Comparison of ENCODE assay signal across 8 mouse cellular contexts in the genomic region with DNA sequence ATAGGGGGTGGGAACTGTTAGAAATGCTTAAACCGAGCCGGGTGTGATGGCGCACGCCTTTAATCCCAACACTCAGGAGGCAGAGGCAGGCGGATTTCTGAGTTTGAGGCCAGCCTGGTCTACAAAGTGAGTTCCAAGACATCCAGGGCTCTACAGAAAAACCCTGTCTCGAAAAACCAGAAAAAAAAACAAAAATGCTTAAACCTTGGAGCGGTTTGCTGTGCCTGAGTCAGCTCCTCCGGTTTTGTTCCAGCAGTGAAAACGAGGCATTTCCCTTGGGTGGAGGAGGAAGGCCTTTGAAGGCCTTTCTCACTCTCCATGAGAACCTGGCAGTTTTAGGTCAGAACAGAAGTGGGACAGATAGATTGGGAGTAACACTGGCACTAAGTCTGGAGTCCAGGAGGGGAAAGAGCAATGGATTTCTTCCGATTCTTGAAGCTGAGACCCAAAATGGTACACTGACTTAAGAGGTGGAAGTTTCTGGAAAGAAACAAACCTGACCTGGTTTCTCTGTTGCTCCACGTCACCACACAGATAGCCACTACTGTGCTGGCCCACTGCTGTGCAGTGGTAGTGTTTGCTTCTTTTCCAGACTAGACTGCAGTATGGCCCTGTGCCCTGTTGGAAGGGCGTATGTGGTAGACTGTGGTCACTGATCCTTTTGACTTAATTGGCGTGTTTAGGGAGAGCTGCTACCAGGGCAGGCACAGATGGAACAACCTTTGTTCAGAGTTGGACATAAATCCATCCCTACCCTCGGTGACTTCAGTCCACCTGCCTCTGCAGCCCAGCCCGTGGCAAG. TPM values are rescaled to one million over a fixed set of nuclear protein-coding genes. Genes with fewer than 3 reads are reported as not detected.
DNase-seq lines count a peak whose midpoint lies in the region; ATAC-seq and TF ChIP-seq lines count a peak whose summit lies in the region.

No protein-coding gene starts in this region.

- 63% methylated on average over 15 of the region's 15 CpGs for WGBS in forebrain, embryonic 13.5 days
- 59% methylated on average over 15 of the region's 15 CpGs for WGBS in intestine, postnatal 0 days
- WGBS in neural tube, embryonic 13.5 days, result 56% methylated on average over 15 of the region's 15 CpGs

- TF ChIP-seq EP300 in ES-Bruce4 (IDR thresholded peaks at IDR 0.05; ENCODE audit: insufficient read depth, low read depth, low read length), result no peak

- H3K27me3 ChIP-seq in ES-Bruce4 (ENCODE audit: control insufficient read depth, insufficient read depth, low read length, poor library complexity, severe bottlenecking), result no peaks in the 10 kb centered on the region
- H3K27me3 ChIP-seq in forebrain, embryonic 13.5 days, result no peaks in the 10 kb centered on the region
- H3K27me3 ChIP-seq in intestine, postnatal 0 days (replicated peaks; ENCODE audit: control insufficient read depth, insufficient read depth, low read length), result no peaks in the 10 kb centered on the region
- no peaks in the 10 kb centered on the region for H3K27me3 ChIP-seq in neural tube, embryonic 13.5 days

- H3K4me1 ChIP-seq in ES-Bruce4 (ENCODE audit: control insufficient read depth, insufficient read depth, low read length), result peaks cover 7% of the 10 kb centered on the region
- H3K4me1 ChIP-seq in forebrain, embryonic 13.5 days, result peaks cover 56% of the 10 kb centered on the region
- peaks cover 15% of the 10 kb centered on the region; the same call in 1 of the 2 replicates for H3K4me1 ChIP-seq in intestine, postnatal 0 days (replicated peaks; ENCODE audit: control insufficient read depth, insufficient read depth, low read length)
- peaks cover 60% of the 10 kb centered on the region for H3K4me1 ChIP-seq in neural tube, embryonic 13.5 days (replicated peaks)

- ATAC-seq in forebrain, embryonic 13.5 days, result no peak
- no peak for ATAC-seq in intestine, postnatal 0 days
- ATAC-seq in neural tube, embryonic 13.5 days (ENCODE audit: low read depth), result no peak

- peak overlapping the region; percentile 94 for H3K4me3 ChIP-seq in gastrocnemius, adult 2 months
- H3K4me3 ChIP-seq in ES-Bruce4 (ENCODE audit: low read depth, low read length), result peak overlapping the region; percentile 86
- peak overlapping the region; percentile 90 for H3K4me3 ChIP-seq in forebrain, embryonic 13.5 days
- peak overlapping the region; percentile 80 for H3K4me3 ChIP-seq in intestine, postnatal 0 days (ENCODE audit: low read depth, low read length)
- H3K4me3 ChIP-seq in neural tube, embryonic 13.5 days, result peak overlapping the region; percentile 74

- TF ChIP-seq POLR2A in ES-Bruce4 (IDR thresholded peaks at IDR 0.05; ENCODE audit: insufficient read depth, low read length), result no peak

- DNase-seq in gastrocnemius, adult 2 months, result peak; percentile 62
- DNase-seq in gastrocnemius, adult 18-20 months (ENCODE audit: low spot score), result no peak
- DNase-seq in embryo, embryonic 11 days, result no peak
- no peak for DNase-seq in lung, postnatal 10 days

- no peaks in the 10 kb centered on the region for H3K9me3 ChIP-seq in ES-Bruce4 (replicated peaks; ENCODE audit: control insufficient read depth, insufficient read depth, low read length, poor library complexity, severe bottlenecking)
- H3K9me3 ChIP-seq in forebrain, embryonic 13.5 days (replicated peaks), result no peaks in the 10 kb centered on the region
- no peaks in the 10 kb centered on the region for H3K9me3 ChIP-seq in intestine, postnatal 0 days (ENCODE audit: control insufficient read depth)
- H3K9me3 ChIP-seq in neural tube, embryonic 13.5 days, result no peaks in the 10 kb centered on the region

- H3K27ac ChIP-seq in gastrocnemius, adult 2 months, result peak overlapping the region; percentile 98
- H3K27ac ChIP-seq in ES-Bruce4 (ENCODE audit: insufficient read depth, low read length), result peak overlapping the region; percentile 31; the same call in 1 of the 2 replicates
- peak overlapping the region; percentile 78 for H3K27ac ChIP-seq in forebrain, embryonic 13.5 days
- peak overlapping the region; percentile 43 for H3K27ac ChIP-seq in intestine, postnatal 0 days (ENCODE audit: low read depth, low read length)
- H3K27ac ChIP-seq in neural tube, embryonic 13.5 days (replicated peaks), result peak overlapping the region; percentile 86

- peak overlapping the region; percentile 69 for H3K9ac ChIP-seq in ES-Bruce4 (ENCODE audit: low read depth, poor library complexity, severe bottlenecking)
- H3K9ac ChIP-seq in forebrain, embryonic 13.5 days, result peak overlapping the region; percentile 69; the same call in 1 of the 2 replicates
- H3K9ac ChIP-seq in intestine, postnatal 0 days (ENCODE audit: low read depth, low read length), result no peak overlapping the region
- H3K9ac ChIP-seq in neural tube, embryonic 13.5 days, result peak overlapping the region; percentile 79

- H3K4me2 ChIP-seq in forebrain, embryonic 13.5 days, result peak overlapping the region; percentile 92
- H3K4me2 ChIP-seq in intestine, postnatal 0 days (replicated peaks; ENCODE audit: low read depth), result peak overlapping the region; percentile 92
- peak overlapping the region; percentile 90 for H3K4me2 ChIP-seq in neural tube, embryonic 13.5 days

- intact Hi-C loops in gastrocnemius, adult 2 months (cut with DNase I), result loop anchor here (5.0 kb wide), 1 partner anchor 47 kb away; the partner anchor contains the start of gene Agtrap

- TF ChIP-seq CTCF in gastrocnemius, adult 2 months (IDR thresholded peaks at IDR 0.05), result no peak
- TF ChIP-seq CTCF in ES-Bruce4 (IDR thresholded peaks at IDR 0.05; ENCODE audit: low read depth, low read length), result no peak
- no peak for TF ChIP-seq CTCF in intestine, postnatal 0 days (IDR thresholded peaks at IDR 0.05; ENCODE audit: low read depth)

- peaks cover 11% of the 10 kb centered on the region; the same call in 1 of the 2 replicates for H3K36me3 ChIP-seq in ES-Bruce4 (ENCODE audit: control insufficient read depth, insufficient read depth, low read length, poor library complexity, severe bottlenecking)
- H3K36me3 ChIP-seq in forebrain, embryonic 13.5 days (ENCODE audit: poor library complexity, severe bottlenecking), result peaks cover 40% of the 10 kb centered on the region
- peaks cover 12% of the 10 kb centered on the region for H3K36me3 ChIP-seq in intestine, postnatal 0 days (ENCODE audit: control insufficient read depth, insufficient read depth)
- H3K36me3 ChIP-seq in neural tube, embryonic 13.5 days, result peaks cover 27% of the 10 kb centered on the region

RNA-seq across cellular contexts. Expression of gene Mthfr, which starts 1.4 kb away (rescaled TPM):
- total RNA-seq in gastrocnemius, adult 2 months (2021), result 10 to 100 TPM in 1 of 2 experiments, 1 to 10 TPM in 1; 6.9 to 14.2 TPM
- 1 to 10 TPM; 8.9 to 9.3 TPM for total RNA-seq in gastrocnemius, adult 18-20 months (2021)
- 9.5 and 13.7 TPM in 2 replicates for polyA plus RNA-seq in ES-Bruce4 (2011; ENCODE audit: insufficient read depth, insufficient read length, low read depth, missing spikeins)
- polyA plus RNA-seq in forebrain, embryonic 13.5 days (2015; fragmentation: Nextera tagmentation; extraction: Ambion mirVana), result 15.9 and 18.2 TPM in 2 replicates
- polyA plus RNA-seq in intestine, postnatal 0 days (2015; fragmentation: Nextera tagmentation; extraction: Ambion mirVana), result 11.7 and 12.6 TPM in 2 replicates
- polyA plus RNA-seq in neural tube, embryonic 13.5 days (2015; fragmentation: Nextera tagmentation; extraction: Ambion mirVana), result 19.9 and 20.9 TPM in 2 replicates

RNA-seq across cellular contexts. Expression of gene Clcn6, which starts 1.6 kb away (rescaled TPM):
- total RNA-seq in gastrocnemius, adult 2 months (2021), result 1 to 10 TPM; 4.7 to 5.0 TPM
- total RNA-seq in gastrocnemius, adult 18-20 months (2021), result 1 to 10 TPM; 4.8 to 4.9 TPM
- polyA plus RNA-seq in ES-Bruce4 (2011; ENCODE audit: insufficient read depth, insufficient read length, low read depth, missing spikeins), result 13.7 and 16.7 TPM in 2 replicates
- 21.6 and 24.8 TPM in 2 replicates for polyA plus RNA-seq in forebrain, embryonic 13.5 days (2015; fragmentation: Nextera tagmentation; extraction: Ambion mirVana)
- polyA plus RNA-seq in intestine, postnatal 0 days (2015; fragmentation: Nextera tagmentation; extraction: Ambion mirVana), result 2.5 and 3.1 TPM in 2 replicates
- 31.7 and 32.4 TPM in 2 replicates for polyA plus RNA-seq in neural tube, embryonic 13.5 days (2015; fragmentation: Nextera tagmentation; extraction: Ambion mirVana)

RNA-seq across cellular contexts. Expression of gene Nppa, which starts 39.7 kb away (rescaled TPM):
- not detected for total RNA-seq in gastrocnemius, adult 2 months (2021)
- not detected for total RNA-seq in gastrocnemius, adult 18-20 months (2021)
- polyA plus RNA-seq in ES-Bruce4 (2011; ENCODE audit: insufficient read depth, insufficient read length, low read depth, missing spikeins), result not detected in 2 replicates
- 0.79 and 2.4 TPM in 2 replicates for polyA plus RNA-seq in forebrain, embryonic 13.5 days (2015; fragmentation: Nextera tagmentation; extraction: Ambion mirVana)
- 1.4 TPM in 2 replicates for polyA plus RNA-seq in intestine, postnatal 0 days (2015; fragmentation: Nextera tagmentation; extraction: Ambion mirVana)
- 0.36 and 6.1 TPM in 2 replicates for polyA plus RNA-seq in neural tube, embryonic 13.5 days (2015; fragmentation: Nextera tagmentation; extraction: Ambion mirVana)

RNA-seq across cellular contexts. Expression of gene Agtrap, which starts 47.6 kb away (rescaled TPM):
- total RNA-seq in gastrocnemius, adult 2 months (2021), result 10 to 100 TPM in 1 of 2 experiments, 1 to 10 TPM in 1; 9.8 to 12.6 TPM
- 10 to 100 TPM in 1 of 2 experiments, 1 to 10 TPM in 1; 9.3 to 12.8 TPM for total RNA-seq in gastrocnemius, adult 18-20 months (2021)
- polyA plus RNA-seq in ES-Bruce4 (2011; ENCODE audit: insufficient read depth, insufficient read length, low read depth, missing spikeins), result 48.2 and 60.6 TPM in 2 replicates
- polyA plus RNA-seq in forebrain, embryonic 13.5 days (2015; fragmentation: Nextera tagmentation; extraction: Ambion mirVana), result 6.9 and 8.3 TPM in 2 replicates
- 27.7 and 31.3 TPM in 2 replicates for polyA plus RNA-seq in intestine, postnatal 0 days (2015; fragmentation: Nextera tagmentation; extraction: Ambion mirVana)
- 6.5 and 7.3 TPM in 2 replicates for polyA plus RNA-seq in neural tube, embryonic 13.5 days (2015; fragmentation: Nextera tagmentation; extraction: Ambion mirVana)

RNA-seq across cellular contexts. Expression of gene Nppb, which starts 54.6 kb away (rescaled TPM):
- not detected for total RNA-seq in gastrocnemius, adult 2 months (2021)
- total RNA-seq in gastrocnemius, adult 18-20 months (2021), result not detected
- 0.87 and 2.1 TPM in 2 replicates for polyA plus RNA-seq in ES-Bruce4 (2011; ENCODE audit: insufficient read depth, insufficient read length, low read depth, missing spikeins)
- polyA plus RNA-seq in forebrain, embryonic 13.5 days (2015; fragmentation: Nextera tagmentation; extraction: Ambion mirVana), result not detected in 2 replicates
- polyA plus RNA-seq in intestine, postnatal 0 days (2015; fragmentation: Nextera tagmentation; extraction: Ambion mirVana), result not detected in 2 replicates
- 0.43 TPM in 1 of 2 replicates, not detected in the other for polyA plus RNA-seq in neural tube, embryonic 13.5 days (2015; fragmentation: Nextera tagmentation; extraction: Ambion mirVana)

Comparison
In these comparisons a context has a peak if more than half of its experiments do, and no peak if none do; other contexts are left out.
1. H3K27ac ChIP-seq: peak in every context shown above with its lines; median percentile 98 in gastrocnemius, adult 2 months; 86 in neural tube, embryonic 13.5 days; 78 in forebrain, embryonic 13.5 days; 43 in intestine, postnatal 0 days; 31 in ES-Bruce4.